Mouse (Mus musculus): ENCODE results near the gene Olfr9. TPM values are rescaled to one million over a fixed set of nuclear protein-coding genes. Genes with fewer than 3 reads are reported as not detected.
"Not testable (repeated sequence)": the region's sequence is repeated elsewhere in the genome, so short reads cannot be mapped to it uniquely, and the experiment has no call there.

Gene Olfr9
- not detected in 2 replicates for polyA plus RNA-seq (2015; fragmentation: Nextera tagmentation; extraction: Ambion mirVana)

DNA sequence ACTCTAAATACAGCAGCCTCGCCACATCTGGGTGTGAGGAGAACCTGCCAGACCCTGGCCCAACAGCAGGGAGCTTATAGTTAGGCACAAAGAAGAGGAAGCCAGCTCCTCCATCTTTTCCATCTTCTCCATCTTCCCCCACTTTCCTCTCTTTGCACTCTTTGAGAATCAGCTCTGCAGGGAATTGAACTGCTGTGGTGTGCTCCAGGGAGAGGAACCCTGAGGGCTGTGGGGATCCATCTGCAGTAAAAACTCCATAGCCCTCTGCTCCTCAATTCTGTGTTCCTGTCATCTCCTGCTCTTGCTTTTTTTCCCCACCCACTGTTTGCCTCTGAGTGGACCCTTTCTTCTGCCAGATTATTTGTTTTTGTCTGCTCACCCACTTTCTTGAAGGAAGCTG lies at the start of gene Olfr9:
Gene Olfr9, plus strand, starts transcription at position 301 of the 400 bp plus-strand sequence.
- not testable (repeated sequence) for H3K9me3 ChIP-seq; H3K4me1 ChIP-seq (replicated peaks); H3K4me3 ChIP-seq; H3K36me3 ChIP-seq; H3K4me2 ChIP-seq; H3K9ac ChIP-seq; H3K27me3 ChIP-seq; H3K27ac ChIP-seq (replicated peaks); ATAC-seq (ENCODE audit: low FRiP score, low read depth)
- WGBS = 60% methylated on average over 1 of the region's 1 CpGs

DNA sequence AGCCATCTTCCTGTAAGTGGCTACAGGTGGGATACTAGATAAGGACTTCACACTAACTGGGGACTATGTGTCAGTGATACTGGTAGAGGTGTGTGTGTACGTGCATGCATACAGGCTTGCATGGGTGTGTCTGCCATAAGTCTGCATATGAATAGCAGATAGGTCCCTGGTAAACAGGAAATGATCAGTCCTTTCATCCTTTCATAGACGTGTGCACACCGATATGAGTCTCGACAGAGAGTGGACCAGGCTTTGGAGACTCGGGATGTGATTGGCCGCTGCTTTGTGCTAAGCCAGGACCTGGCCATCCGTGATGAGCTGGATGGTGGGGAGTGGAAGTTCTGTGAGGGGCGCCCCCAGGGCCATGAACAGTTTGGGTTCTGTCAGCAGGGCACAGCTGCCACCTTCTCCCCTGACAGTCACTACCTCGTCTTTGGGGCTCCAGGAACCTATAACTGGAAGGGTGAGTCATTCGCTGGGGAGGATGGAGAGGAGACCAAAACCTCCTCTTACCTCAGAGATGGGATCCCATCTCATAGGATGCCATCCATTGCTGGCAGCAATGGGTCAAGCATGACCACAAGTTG lies 48.7 kb upstream of the Olfr9 start:
- no peak overlapping the region for H3K9ac ChIP-seq
- no peaks in the 10 kb centered on the region for H3K4me1 ChIP-seq (replicated peaks)
- H3K36me3 ChIP-seq = no peaks in the 10 kb centered on the region
- H3K27me3 ChIP-seq = peaks cover 10% of the 10 kb centered on the region
- no peak overlapping the region for H3K4me3 ChIP-seq
- H3K4me2 ChIP-seq = no peak overlapping the region
- no peak for ATAC-seq (ENCODE audit: low FRiP score, low read depth)
- H3K9me3 ChIP-seq = no peaks in the 10 kb centered on the region
- WGBS = 86% methylated on average over 10 of the region's 10 CpGs
- no peak overlapping the region for H3K27ac ChIP-seq (replicated peaks)

DNA sequence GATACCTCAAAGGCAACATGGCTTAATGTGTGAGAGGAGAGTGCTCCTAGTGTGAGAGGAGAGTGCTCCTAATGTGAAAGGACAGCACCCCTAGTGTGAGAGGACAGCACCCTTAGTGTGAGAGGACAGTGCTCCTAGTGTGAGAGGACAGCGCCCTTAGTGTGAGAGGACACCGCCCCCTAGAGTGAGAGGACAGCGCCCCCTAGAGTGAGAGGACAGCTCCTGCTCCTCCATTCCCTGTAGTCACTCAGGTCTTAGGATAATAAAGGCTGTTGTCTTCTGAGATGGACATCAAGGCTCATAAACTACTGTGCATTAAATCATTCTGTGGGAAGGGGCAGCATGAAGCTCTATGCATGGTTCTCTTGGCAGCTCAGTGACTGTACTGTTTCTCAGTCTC lies 43.6 kb upstream of the Olfr9 start:
- no peak overlapping the region for H3K9ac ChIP-seq
- no peaks in the 10 kb centered on the region for H3K27me3 ChIP-seq
- H3K4me2 ChIP-seq = no peak overlapping the region
- no peaks in the 10 kb centered on the region for H3K4me1 ChIP-seq (replicated peaks)
- 18% methylated on average over 3 of the region's 3 CpGs for WGBS
- no peaks in the 10 kb centered on the region for H3K36me3 ChIP-seq
- no peak overlapping the region for H3K4me3 ChIP-seq
- peak; percentile 6; the same call in 1 of the 2 replicates for ATAC-seq (ENCODE audit: low FRiP score, low read depth)
- H3K9me3 ChIP-seq = no peaks in the 10 kb centered on the region
- H3K27ac ChIP-seq (replicated peaks) = no peak overlapping the region

DNA sequence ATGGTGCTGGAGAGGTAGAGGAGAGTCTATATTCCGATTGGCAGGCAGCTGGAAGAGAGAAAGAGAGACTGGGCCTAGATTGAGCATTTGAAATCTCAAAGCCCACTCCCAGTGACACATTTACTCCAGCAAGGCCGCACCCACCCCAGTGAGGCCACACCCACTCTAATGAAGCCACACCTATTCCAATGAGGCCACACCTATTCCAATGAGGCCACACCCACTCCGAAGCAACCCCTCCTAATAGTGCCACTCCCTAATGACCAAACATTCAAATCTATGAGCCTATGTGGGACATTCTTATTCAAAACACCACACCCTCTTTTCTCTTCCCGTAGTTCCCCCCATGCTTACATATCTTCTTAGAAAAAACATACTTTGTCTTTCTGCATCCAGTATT lies 41.7 kb upstream of the Olfr9 start:
- no peaks in the 10 kb centered on the region for H3K4me1 ChIP-seq (replicated peaks)
- H3K9ac ChIP-seq = no peak overlapping the region
- H3K4me2 ChIP-seq = no peak overlapping the region
- no peak overlapping the region for H3K4me3 ChIP-seq
- no peak overlapping the region for H3K27ac ChIP-seq (replicated peaks)
- H3K27me3 ChIP-seq = no peaks in the 10 kb centered on the region
- no peak for ATAC-seq (ENCODE audit: low FRiP score, low read depth)
- no peaks in the 10 kb centered on the region for H3K36me3 ChIP-seq
- WGBS = 91% methylated on average over 4 of the region's 4 CpGs
- H3K9me3 ChIP-seq = no peaks in the 10 kb centered on the region

DNA sequence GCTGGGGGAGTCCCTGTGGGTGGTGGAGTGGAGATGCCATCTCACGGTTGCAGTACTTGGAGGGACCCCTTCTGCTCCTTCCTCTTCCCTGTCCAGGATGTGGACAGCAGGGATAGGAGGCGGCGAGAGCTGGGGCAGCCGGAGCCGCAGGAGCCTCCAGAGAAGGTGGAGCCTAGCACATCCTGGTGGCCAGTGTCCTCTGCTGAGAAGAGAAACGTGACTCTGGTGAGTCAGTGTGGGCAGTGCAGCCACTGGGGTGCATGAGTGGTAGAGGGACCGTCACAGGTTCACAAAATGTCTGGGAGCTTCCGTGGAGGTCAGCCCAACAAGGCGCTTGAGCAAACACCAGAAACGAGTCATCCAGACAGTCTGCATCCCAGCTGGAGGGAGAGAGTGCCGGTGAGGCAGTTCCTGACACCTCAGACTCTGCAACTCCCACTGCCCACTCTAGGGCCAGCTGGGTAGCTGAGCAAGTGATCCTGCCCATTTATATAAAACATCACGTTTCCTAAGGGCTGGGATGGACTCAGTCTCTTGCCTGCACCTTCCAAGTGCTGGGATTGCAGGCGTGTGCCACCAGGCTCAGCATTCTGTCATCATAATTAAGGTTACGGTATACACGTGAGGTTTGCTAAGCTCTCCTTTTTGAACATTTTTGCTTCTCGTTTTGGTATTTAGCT lies 38.9 kb upstream of the Olfr9 start:
- Histone ChIP-seq H3K4me3 (no peak overlapping the region), H3K4me1 (replicated peaks) (no peaks in the 10 kb centered on the region), H3K9ac (no peak overlapping the region), H3K27me3 (no peaks in the 10 kb centered on the region), H3K27ac (replicated peaks) (no peak overlapping the region), H3K4me2 (no peak overlapping the region), H3K9me3 (no peaks in the 10 kb centered on the region), H3K36me3 (no peaks in the 10 kb centered on the region)
- ATAC-seq (ENCODE audit: low FRiP score, low read depth) = no peak
- 75% methylated on average over 16 of the region's 16 CpGs for WGBS

- no peak overlapping the region for H3K4me3 ChIP-seq
- no peak overlapping the region for H3K9ac ChIP-seq
- H3K4me2 ChIP-seq = no peak overlapping the region
- H3K9me3 ChIP-seq = no peaks in the 10 kb centered on the region
- H3K27me3 ChIP-seq = no peaks in the 10 kb centered on the region
- no peak for ATAC-seq (ENCODE audit: low FRiP score, low read depth)
- WGBS = 78% methylated on average over 10 of the region's 10 CpGs
- H3K36me3 ChIP-seq = no peaks in the 10 kb centered on the region
- H3K4me1 ChIP-seq (replicated peaks) = no peaks in the 10 kb centered on the region
- H3K27ac ChIP-seq (replicated peaks) = no peak overlapping the region
Measured at GRCm38 (mm10) chr10:128958340-128958739, 30.9 kb upstream of the Olfr9 start.

DNA sequence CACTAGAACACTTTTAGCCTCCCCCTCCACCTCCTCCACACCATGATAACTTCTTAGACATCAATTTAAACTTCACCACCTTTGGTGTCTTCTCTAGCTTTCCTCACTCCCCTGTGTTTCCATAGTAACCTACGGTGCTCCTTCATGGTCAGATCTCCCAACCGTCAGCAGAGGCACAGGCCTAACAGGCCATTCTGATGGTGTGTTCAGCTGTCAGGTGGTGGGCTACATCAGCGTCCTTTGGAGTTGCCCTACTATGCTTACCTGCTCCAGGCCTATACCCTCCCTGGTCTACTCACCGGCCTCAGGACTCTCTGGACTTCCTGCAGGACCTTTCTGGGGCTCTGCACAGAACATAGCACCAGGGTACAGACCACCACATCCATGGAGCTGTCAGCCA lies 29.1 kb upstream of the Olfr9 start:
- 81% methylated on average over 4 of the region's 4 CpGs for WGBS
- no peak overlapping the region for H3K4me3 ChIP-seq

GRCm38 (mm10) chr10:128960590-128961584 lies 28.3 kb upstream of the Olfr9 start, which contains the start of gene Mettl7b:
Mettl7b (minus strand) TSS chr10:128960988.
- no peaks in the 10 kb centered on the region for H3K36me3 ChIP-seq
- 87% methylated on average over 12 of the region's 12 CpGs for WGBS
- no peaks in the 10 kb centered on the region for H3K27me3 ChIP-seq
- H3K4me3 ChIP-seq = no peak within 1 kb of the TSS
- no peak within 1 kb of the TSS for H3K27ac ChIP-seq (replicated peaks)
- no peaks in the 10 kb centered on the region for H3K4me1 ChIP-seq (replicated peaks)
- H3K9ac ChIP-seq = no peak within 1 kb of the TSS
- H3K9me3 ChIP-seq = no peaks in the 10 kb centered on the region
- H3K4me2 ChIP-seq = no peak within 1 kb of the TSS
- no peak for ATAC-seq (ENCODE audit: low FRiP score, low read depth)

More for the DNA sequence above, 29.1 kb upstream of the Olfr9 start:
- H3K4me2 ChIP-seq = no peak overlapping the region
- H3K9ac ChIP-seq = no peak overlapping the region
- no peaks in the 10 kb centered on the region for H3K27me3 ChIP-seq
- no peaks in the 10 kb centered on the region for H3K9me3 ChIP-seq
- ATAC-seq (ENCODE audit: low FRiP score, low read depth) = no peak
- H3K36me3 ChIP-seq = no peaks in the 10 kb centered on the region
- no peaks in the 10 kb centered on the region for H3K4me1 ChIP-seq (replicated peaks)
- H3K27ac ChIP-seq (replicated peaks) = no peak overlapping the region

- Histone ChIP-seq H3K4me3 (no peak overlapping the region), H3K4me2 (no peak overlapping the region), H3K9ac (no peak overlapping the region), H3K4me1 (replicated peaks) (no peaks in the 10 kb centered on the region), H3K36me3 (no peaks in the 10 kb centered on the region), H3K27ac (replicated peaks) (no peak overlapping the region), H3K9me3 (no peaks in the 10 kb centered on the region), H3K27me3 (no peaks in the 10 kb centered on the region)
- 86% methylated on average over 2 of the region's 2 CpGs for WGBS
- no peak for ATAC-seq (ENCODE audit: low FRiP score, low read depth)
Measured at GRCm38 (mm10) chr10:128964961-128965360, 24.3 kb upstream of the Olfr9 start.

GRCm38 (mm10) chr10:128965871-128966270 lies 23.4 kb upstream of the Olfr9 start:
- Histone ChIP-seq H3K27ac (replicated peaks) (no peak overlapping the region), H3K4me3 (no peak overlapping the region), H3K9ac (no peak overlapping the region), H3K27me3 (no peaks in the 10 kb centered on the region), H3K4me2 (no peak overlapping the region), H3K9me3 (no peaks in the 10 kb centered on the region), H3K4me1 (replicated peaks) (no peaks in the 10 kb centered on the region), H3K36me3 (no peaks in the 10 kb centered on the region)
- 90% methylated on average over 6 of the region's 6 CpGs for WGBS
- no peak for ATAC-seq (ENCODE audit: low FRiP score, low read depth)

DNA sequence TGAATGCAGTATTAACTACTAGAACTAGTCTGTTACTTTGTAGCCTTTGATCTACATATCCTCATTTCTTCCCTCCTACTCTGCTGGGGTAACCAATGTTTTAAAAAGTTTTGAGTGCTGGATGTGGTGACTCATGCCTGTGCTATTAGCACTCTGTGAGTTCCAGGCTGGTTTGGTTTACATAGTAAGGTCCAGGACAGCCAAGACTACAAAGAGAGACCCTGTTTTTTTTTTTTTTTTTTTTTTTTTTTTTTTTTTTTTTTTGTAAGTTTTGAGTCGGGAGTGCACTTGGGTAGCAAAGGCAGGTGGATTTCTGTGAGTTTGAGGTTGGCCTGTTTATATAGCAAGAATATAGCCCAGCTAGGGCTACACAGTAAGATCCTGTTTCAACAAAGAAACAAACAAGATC lies 20.9 kb upstream of the Olfr9 start:
- Histone ChIP-seq H3K27me3 (no peaks in the 10 kb centered on the region), H3K4me2 (no peak overlapping the region), H3K4me3 (no peak overlapping the region), H3K36me3 (no peaks in the 10 kb centered on the region), H3K9me3 (no peaks in the 10 kb centered on the region), H3K27ac (replicated peaks) (no peak overlapping the region), H3K4me1 (replicated peaks) (no peaks in the 10 kb centered on the region), H3K9ac (no peak overlapping the region)
- WGBS = 56% methylated on average over 1 of the region's 1 CpGs
- ATAC-seq (ENCODE audit: low FRiP score, low read depth) = no peak

DNA sequence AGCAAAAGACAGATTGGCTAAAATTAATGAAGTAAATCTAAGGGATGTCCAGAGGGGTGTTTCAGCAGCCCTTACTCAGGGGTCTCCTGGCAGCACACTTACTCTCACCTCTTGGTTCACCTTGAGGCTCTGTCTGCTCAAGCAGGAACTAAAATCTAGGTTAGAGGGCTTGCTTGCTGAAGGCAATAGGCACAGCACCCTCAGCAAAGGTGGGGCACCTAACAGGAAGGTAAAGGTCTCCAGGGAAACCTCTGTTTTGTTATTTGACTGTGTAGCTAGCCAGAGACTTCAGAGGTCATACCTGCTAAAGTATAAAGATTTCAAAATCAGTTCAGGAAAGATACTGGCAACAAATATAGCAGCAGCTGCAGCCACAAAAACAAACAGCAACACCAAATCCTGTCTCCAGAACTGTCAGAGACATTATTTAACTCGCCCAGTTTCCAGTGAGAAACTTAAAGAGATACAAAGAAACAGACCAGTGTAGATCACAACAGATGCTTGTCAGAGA lies 18.4 kb upstream of the Olfr9 start:
- Histone ChIP-seq H3K9me3 (no peaks in the 10 kb centered on the region), H3K27me3 (no peaks in the 10 kb centered on the region), H3K27ac (replicated peaks) (no peak overlapping the region), H3K4me1 (replicated peaks) (no peaks in the 10 kb centered on the region), H3K36me3 (no peaks in the 10 kb centered on the region), H3K4me2 (no peak overlapping the region), H3K9ac (no peak overlapping the region), H3K4me3 (no peak overlapping the region)
- WGBS = 42% methylated on average over 1 of the region's 1 CpGs
- no peak for ATAC-seq (ENCODE audit: low FRiP score, low read depth)

Data from hindbrain, embryonic 15.5 days (tissue).